Mouse (Mus musculus) monocyte, adult 5-6 weeks (primary cell): ENCODE data around the gene Dlat. TPM values are rescaled to one million over a fixed set of nuclear protein-coding genes. Genes with fewer than 3 reads are reported as not detected.

Experiments used
- ATAC-seq: fragments of 153-309, 156-312 bp; replicated peaks from 2 replicates; pipeline ENCODE4 v1.8.0; 2017; ENCODE audit warnings: mild to moderate bottlenecking; ENCODE audit not compliant: low TSS enrichment, insufficient number of reproducible peaks, severe bottlenecking, poor library complexity, low FRiP score
- total RNA-seq: library from RNA; stranded (forward); fragments of 200-1000, 200-491, 200-594 nt; gene quantifications from 3 replicates; pipeline ENCODE4 v1.2.3, GENCODE M21; 2017

Gene Dlat
- 19.0 to 26.5 TPM (median 26.5 TPM) in 3 replicates for total RNA-seq

DNA sequence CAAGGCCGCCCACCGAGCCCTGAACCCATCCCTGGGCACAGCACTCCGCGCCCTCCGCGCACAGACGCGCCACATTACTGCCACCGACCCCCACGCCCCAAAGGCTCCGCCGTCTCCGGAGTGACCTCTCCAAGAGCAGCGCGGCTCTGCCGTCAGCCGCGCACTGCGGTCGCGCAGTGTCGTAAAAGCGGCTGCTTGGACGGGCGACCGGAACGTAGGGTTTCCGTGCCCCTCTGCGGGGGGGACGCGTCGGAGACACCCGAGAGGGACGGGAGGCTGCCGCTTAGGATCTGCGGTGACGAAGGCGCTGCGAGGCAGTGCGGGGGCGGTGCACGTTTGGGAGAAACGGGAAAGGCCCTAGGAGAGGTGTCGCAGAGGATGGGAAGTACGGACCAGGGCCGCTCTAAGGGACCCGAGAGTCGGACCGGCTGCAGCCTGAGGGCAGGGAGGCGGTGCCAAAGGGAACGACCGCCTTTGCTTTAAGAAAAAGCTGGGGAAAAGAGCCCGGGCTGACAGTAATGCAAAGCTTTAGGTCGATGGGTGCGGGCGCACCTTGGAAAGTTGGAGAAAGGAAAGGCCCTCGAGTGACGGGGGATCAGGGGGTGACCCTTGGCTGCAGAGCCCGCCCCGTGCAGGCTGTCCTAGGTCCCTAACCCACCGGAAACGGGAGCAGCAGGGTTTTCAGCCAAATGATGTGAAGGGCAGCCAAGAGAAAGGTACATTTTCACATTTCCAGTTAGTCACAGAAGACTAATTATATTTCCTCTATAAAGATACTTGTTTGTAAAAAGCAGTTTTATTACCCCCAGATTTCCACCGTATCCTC, at the start of gene Dlat:
Gene Dlat (minus strand): TSS at position 389 of the 826 bp plus-strand sequence.
- peak; percentile 92 for ATAC-seq

DNA sequence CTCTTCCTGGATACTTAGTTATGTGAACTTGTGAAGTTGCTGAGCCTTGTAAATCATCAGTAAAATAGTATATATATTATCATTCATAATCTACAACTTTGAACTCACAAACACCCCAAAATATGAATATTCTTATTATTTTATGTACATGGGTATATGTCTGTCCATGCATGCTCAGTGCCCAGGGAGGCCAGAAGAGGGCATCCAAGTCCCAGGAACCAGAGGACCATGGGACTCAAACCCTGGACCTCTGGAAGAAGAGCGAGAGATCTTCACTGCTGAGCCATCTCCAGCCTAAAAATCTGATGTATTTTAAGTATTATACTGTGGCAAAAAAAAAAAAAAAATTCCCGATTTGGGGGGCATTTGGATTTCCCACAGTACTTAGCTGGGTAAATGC, 49.5 kb upstream of the Dlat start:
- ATAC-seq = no peak

DNA sequence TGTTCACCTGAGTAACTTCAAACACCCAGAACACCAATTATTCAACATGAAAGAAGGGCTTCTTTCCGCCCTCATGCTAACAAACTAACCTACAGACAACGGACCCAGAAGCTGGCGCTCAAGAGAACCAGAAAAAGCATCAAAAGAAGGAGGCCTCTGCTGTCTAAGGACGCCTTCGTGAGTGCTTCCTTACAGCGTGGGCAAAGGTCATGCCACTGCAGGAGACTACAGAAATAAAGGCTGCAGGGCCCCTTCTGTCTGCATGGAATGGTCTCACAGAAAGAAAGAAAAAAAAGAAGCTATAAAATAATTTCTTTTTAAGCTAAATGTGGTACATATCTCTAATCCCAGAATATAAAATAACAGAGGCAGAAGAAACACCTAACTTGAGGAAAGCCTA, 45.3 kb upstream of the Dlat start:
- ATAC-seq = no peak

GRCm38 (mm10) chr9:50700921-50701691, 41.5 kb upstream of the Dlat start:
- ATAC-seq = no peak

GRCm38 (mm10) chr9:50698418-50699409, 39.1 kb upstream of the Dlat start:
- 0 out of 2 replicates have a peak, but pooled peaks have one; percentile 48 for ATAC-seq

DNA sequence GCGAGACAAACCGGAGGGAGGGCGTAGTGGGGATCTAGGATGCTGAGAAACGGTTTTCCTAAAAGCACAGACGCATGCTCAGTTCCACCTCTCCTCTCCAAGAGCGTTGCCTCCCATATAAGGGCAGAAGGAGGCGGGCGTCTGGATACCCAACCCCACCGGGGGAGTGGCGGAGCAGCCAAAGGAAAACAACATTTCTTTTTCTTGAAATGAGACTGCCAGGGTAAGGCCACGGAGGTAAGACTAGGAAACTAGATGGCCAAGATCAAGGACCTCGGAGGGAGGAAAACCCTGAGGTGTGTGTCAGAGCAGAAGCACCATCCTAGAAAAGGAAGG, 38.1 kb upstream of the Dlat start:
- ATAC-seq = no peak

GRCm38 (mm10) chr9:50696851-50697705, 37.5 kb upstream of the Dlat start:
- no peak for ATAC-seq

- ATAC-seq = no peak
These were observed 35.6 kb upstream of the Dlat start for GRCm38 (mm10) chr9:50695153-50695552.

DNA sequence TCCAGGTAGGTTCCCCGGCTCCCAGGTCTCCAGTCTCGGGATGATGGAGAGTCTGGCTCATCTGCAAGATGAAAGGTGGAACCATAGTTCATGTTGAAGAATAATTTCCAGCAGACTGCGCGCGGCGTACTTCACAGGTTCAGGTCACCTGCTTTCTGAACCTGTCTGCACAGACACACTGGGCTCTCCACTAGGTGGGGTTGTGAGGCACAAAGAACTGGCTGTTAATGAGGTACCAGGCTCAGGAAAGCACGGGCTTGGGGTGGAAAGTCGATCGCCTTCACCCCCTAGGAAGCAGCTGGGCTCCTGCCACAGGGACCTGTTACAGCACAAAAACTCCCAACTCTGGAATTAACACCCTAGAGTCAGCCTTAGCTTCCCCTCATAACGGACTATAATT, 34.1 kb upstream of the Dlat start:
- ATAC-seq = no peak

DNA sequence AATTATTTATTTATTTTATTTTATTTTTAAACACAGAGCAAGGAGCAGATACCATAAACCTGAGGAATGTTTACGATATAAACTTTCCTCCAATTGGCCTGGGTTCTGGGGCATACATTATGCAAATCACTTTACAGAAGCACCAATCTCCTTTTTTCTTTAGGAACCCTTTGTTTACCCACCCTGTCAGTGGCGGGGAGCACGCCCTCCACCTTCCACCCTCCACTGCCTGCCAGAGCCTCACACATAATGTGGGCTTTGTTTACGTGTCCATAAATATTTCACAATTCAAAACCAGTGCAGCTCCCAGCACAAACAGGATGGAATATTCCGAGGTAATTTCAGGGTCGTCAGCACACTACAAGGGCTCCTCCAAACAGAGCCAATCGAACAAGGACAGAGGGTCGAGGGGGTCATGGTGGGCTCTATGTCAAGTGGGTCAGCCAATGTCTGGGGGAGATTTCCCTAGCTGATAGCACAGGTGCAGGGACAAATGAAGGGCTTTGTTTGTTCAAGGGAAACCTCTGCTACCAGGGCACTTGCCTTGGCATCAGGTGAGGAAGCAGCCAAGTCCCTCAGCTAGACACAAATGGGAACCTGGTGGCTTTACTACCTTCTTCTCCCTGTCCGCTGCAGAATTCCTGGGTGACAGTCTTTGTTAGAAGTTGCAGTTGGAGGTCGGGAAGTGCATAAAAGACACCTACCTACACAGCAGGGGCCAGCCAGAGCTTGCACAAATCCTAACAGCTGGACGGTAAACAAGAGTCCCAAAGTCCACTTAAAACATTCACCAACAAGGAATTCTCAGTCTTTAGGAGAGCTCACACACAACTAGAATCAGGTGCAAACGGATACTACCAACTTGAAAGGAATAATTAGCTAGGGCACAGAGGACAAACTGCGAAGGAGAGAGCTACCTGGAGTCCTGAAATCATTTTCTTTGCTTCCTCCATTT, 33.3 kb upstream of the Dlat start:
- no peak for ATAC-seq

GRCm38 (mm10) chr9:50686866-50687652, 27.5 kb upstream of the Dlat start:
- no peak for ATAC-seq

GRCm38 (mm10) chr9:50681727-50682126, 22.1 kb upstream of the Dlat start:
- 0 out of 2 replicates have a peak, but pooled peaks have one; percentile 35 for ATAC-seq

DNA sequence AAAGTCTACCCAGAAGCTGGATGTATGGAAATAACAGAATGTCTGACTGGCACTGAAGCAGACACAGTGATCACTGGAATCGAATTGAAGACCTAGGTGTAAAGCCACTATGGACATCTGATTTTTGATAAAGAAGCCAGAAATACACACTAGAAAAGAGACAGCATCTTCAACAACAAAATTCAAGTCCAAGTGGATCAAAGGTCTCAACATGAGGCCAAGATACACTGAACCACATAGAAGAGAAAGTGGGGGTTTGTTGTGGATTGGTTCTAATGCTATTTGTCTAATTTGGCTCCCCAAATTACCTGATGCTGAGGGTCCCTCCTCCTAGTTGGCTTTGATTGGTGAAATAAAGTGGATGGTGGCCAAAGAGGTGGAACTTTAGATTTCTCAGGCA, 19.8 kb upstream of the Dlat start:
- no peak for ATAC-seq

- no peak for ATAC-seq
These were observed 15.2 kb upstream of the Dlat start for GRCm38 (mm10) chr9:50674771-50675170.

DNA sequence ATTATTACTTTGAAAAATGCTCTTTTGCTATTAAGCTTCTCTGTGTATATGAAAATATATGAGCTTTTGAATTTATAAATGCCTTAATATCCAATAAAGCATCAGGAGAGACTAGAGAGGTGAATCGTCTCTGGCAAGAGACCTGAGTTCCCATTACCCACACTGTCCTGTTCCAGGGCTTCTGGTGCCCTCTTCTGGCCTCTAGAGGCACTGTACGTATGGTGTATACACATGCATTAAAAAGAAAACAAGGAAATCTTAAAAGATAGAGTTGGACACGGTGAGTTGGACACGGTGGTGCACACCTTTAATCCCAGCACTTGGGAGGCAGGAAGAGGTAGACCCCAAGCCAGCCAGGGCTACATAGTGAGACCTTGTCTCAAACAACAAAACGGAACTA, 11.1 kb upstream of the Dlat start:
- peak; percentile 76; the same call in 1 of the 2 replicates for ATAC-seq
